Mouse (Mus musculus) forebrain, embryonic 11.5 days (tissue): Measurements from ENCODE around the gene Plekha5. TPM values are rescaled to one million over a fixed set of nuclear protein-coding genes. Genes with fewer than 3 reads are reported as not detected.

Experiments used
- ATAC-seq: fragments of 200-750 bp; cut with Nextera tagmentation; replicated peaks from 2 replicates; pipeline ENCODE4 v1.8.0; 2017; ENCODE audit warnings: moderate TSS enrichment; ENCODE audit not compliant: low FRiP score
- DNase-seq: peaks from one replicate; pipeline ENCODE4 v3.0.0-alpha.2; 2017; ENCODE audit warnings: low spot score
- H3K27ac ChIP-seq: fragments of 300-500 bp; sonication (generic); 2 replicates; pipeline ENCODE4 v1.5.1; 2014; ENCODE audit warnings: low read depth, low read length
- H3K27me3 ChIP-seq: fragments of 300-500 bp; sonication (generic); 2 replicates; pipeline ENCODE4 v1.6.1; 2014; ENCODE audit warnings: mild to moderate bottlenecking, low read length, mixed read lengths; ENCODE audit not compliant: control insufficient read depth, insufficient read depth
- H3K36me3 ChIP-seq: fragments of 300-500 bp; sonication (generic); 2 replicates; pipeline ENCODE4 v1.6.1; 2014; ENCODE audit warnings: mild to moderate bottlenecking, low read length, moderate library complexity, mixed read lengths; ENCODE audit not compliant: control insufficient read depth, insufficient read depth
- H3K4me1 ChIP-seq: fragments of 300-500 bp; sonication (generic); replicated peaks from 2 replicates; pipeline ENCODE4 v1.6.1; 2014; ENCODE audit warnings: low read length, mixed read lengths; ENCODE audit not compliant: control insufficient read depth, insufficient read depth
- H3K4me2 ChIP-seq: fragments of 300-500 bp; sonication (generic); 2 replicates; pipeline ENCODE4 v1.6.1; 2014; ENCODE audit warnings: low read depth, mild to moderate bottlenecking, low read length, moderate library complexity, mixed read lengths; ENCODE audit not compliant: severe bottlenecking
- H3K4me3 ChIP-seq: fragments of 300-500 bp; sonication (generic); 2 replicates; pipeline ENCODE4 v1.5.1; 2014; ENCODE audit warnings: low read depth, low read length
- H3K9ac ChIP-seq: fragments of 300-500 bp; sonication (generic); 2 replicates; pipeline ENCODE4 v1.6.1; 2014; ENCODE audit warnings: low read length
- H3K9me3 ChIP-seq: fragments of 300-500 bp; sonication (generic); 2 replicates; pipeline ENCODE4 v1.6.1; 2016; ENCODE audit warnings: low read length, mixed read lengths; ENCODE audit not compliant: control insufficient read depth
- WGBS: fragments of 180-500 bp; shearing (Covaris S2); extraction: QIAGEN DNeasy Blood & Tissue Kit; methylation state at CpG from one replicate; pipeline ENCODE4 v1.1.7; 2014; 5-methylcytosine and 5-hydroxymethylcytosine counted together
- polyA plus RNA-seq: library from polyadenylated mRNA; unstranded; fragments of >200 nt; fragmentation: Nextera tagmentation; extraction: Ambion mirVana; gene quantifications from 2 replicates; pipeline ENCODE4 v1.2.1, GENCODE M21; 2014

Gene Plekha5
- polyA plus RNA-seq, 1 experiment from 2014 or later = 63.1 TPM

GRCm38 (mm10) chr6:140448010-140448739 lies 24.3 kb downstream of the Plekha5 start:
- Histone ChIP-seq H3K36me3 (no peaks in the 10 kb centered on the region), H3K27ac (no peak overlapping the region), H3K27me3 (no peaks in the 10 kb centered on the region), H3K4me1 (no peaks in the 10 kb centered on the region; the same call in 1 of the 2 replicates), H3K9me3 (no peaks in the 10 kb centered on the region), H3K4me2 (no peak overlapping the region), H3K4me3 (no peak overlapping the region), H3K9ac (no peak overlapping the region)
- 89% methylated on average over 21 of the region's 21 CpGs for WGBS
- ATAC-seq (no peak), DNase-seq (no peak)

- H3K36me3 ChIP-seq = no peaks in the 10 kb centered on the region
- H3K9ac ChIP-seq = no peak overlapping the region
- 95% methylated on average over 5 of the region's 5 CpGs for WGBS
- DNase-seq = no peak
- no peak for ATAC-seq
- H3K4me1 ChIP-seq = no peaks in the 10 kb centered on the region
- no peak overlapping the region for H3K4me3 ChIP-seq
- H3K4me2 ChIP-seq = no peak overlapping the region
- no peaks in the 10 kb centered on the region for H3K9me3 ChIP-seq
- H3K27me3 ChIP-seq = no peaks in the 10 kb centered on the region
- no peak overlapping the region for H3K27ac ChIP-seq
Observed at GRCm38 (mm10) chr6:140450693-140451092, 26.8 kb downstream of the Plekha5 start.

GRCm38 (mm10) chr6:140452736-140453135 lies 28.9 kb downstream of the Plekha5 start:
- Histone ChIP-seq H3K36me3 (no peaks in the 10 kb centered on the region), H3K9me3 (no peaks in the 10 kb centered on the region), H3K27ac (no peak overlapping the region), H3K4me2 (no peak overlapping the region), H3K27me3 (no peaks in the 10 kb centered on the region), H3K4me1 (no peaks in the 10 kb centered on the region), H3K9ac (no peak overlapping the region), H3K4me3 (no peak overlapping the region)
- no peak for ATAC-seq
- WGBS = 97% methylated on average over 8 of the region's 8 CpGs
- DNase-seq = no peak

- DNase-seq (no peak), ATAC-seq (no peak)
- Histone ChIP-seq H3K4me1 (no peaks in the 10 kb centered on the region), H3K9ac (no peak overlapping the region), H3K4me2 (no peak overlapping the region), H3K4me3 (no peak overlapping the region), H3K27ac (no peak overlapping the region), H3K27me3 (no peaks in the 10 kb centered on the region), H3K9me3 (no peaks in the 10 kb centered on the region), H3K36me3 (no peaks in the 10 kb centered on the region)
- 94% methylated on average over 5 of the region's 5 CpGs for WGBS
Observed at GRCm38 (mm10) chr6:140453454-140453853, 29.6 kb downstream of the Plekha5 start.

GRCm38 (mm10) chr6:140454388-140454787 lies 30.5 kb downstream of the Plekha5 start:
- H3K4me1 ChIP-seq = no peaks in the 10 kb centered on the region
- no peaks in the 10 kb centered on the region for H3K9me3 ChIP-seq
- H3K4me3 ChIP-seq = no peak overlapping the region
- 97% methylated on average over 3 of the region's 3 CpGs for WGBS
- H3K4me2 ChIP-seq = no peak overlapping the region
- ATAC-seq (no peak), DNase-seq (no peak)
- no peak overlapping the region for H3K27ac ChIP-seq
- no peaks in the 10 kb centered on the region for H3K27me3 ChIP-seq
- H3K36me3 ChIP-seq = no peaks in the 10 kb centered on the region
- H3K9ac ChIP-seq = no peak overlapping the region

GRCm38 (mm10) chr6:140455851-140456250 lies 32.0 kb downstream of the Plekha5 start:
- Histone ChIP-seq H3K27me3 (no peaks in the 10 kb centered on the region), H3K36me3 (no peaks in the 10 kb centered on the region), H3K4me1 (no peaks in the 10 kb centered on the region), H3K4me2 (no peak overlapping the region), H3K9me3 (no peaks in the 10 kb centered on the region), H3K27ac (no peak overlapping the region), H3K9ac (no peak overlapping the region), H3K4me3 (no peak overlapping the region)
- DNase-seq = no peak
- WGBS = 96% methylated on average over 3 of the region's 3 CpGs
- ATAC-seq = no peak

GRCm38 (mm10) chr6:140456393-140457163 lies 32.7 kb downstream of the Plekha5 start:
- ATAC-seq = no peak
- H3K4me2 ChIP-seq = no peak overlapping the region
- 92% methylated on average over 15 of the region's 15 CpGs for WGBS
- H3K9ac ChIP-seq = no peak overlapping the region
- H3K4me1 ChIP-seq = no peaks in the 10 kb centered on the region
- no peak overlapping the region for H3K4me3 ChIP-seq
- H3K27ac ChIP-seq = no peak overlapping the region
- no peak for DNase-seq
- H3K36me3 ChIP-seq = no peaks in the 10 kb centered on the region
- H3K9me3 ChIP-seq = no peaks in the 10 kb centered on the region
- no peaks in the 10 kb centered on the region for H3K27me3 ChIP-seq

GRCm38 (mm10) chr6:140460398-140460797 lies 36.5 kb downstream of the Plekha5 start:
- no peak overlapping the region for H3K4me3 ChIP-seq
- WGBS = 78% methylated on average over 7 of the region's 7 CpGs
- no peak overlapping the region for H3K9ac ChIP-seq
- H3K27me3 ChIP-seq = no peaks in the 10 kb centered on the region
- H3K9me3 ChIP-seq = no peaks in the 10 kb centered on the region
- no peaks in the 10 kb centered on the region for H3K36me3 ChIP-seq
- no peak for DNase-seq
- H3K27ac ChIP-seq = no peak overlapping the region
- H3K4me1 ChIP-seq = no peaks in the 10 kb centered on the region
- no peak overlapping the region for H3K4me2 ChIP-seq
- no peak for ATAC-seq
